Mouse (Mus musculus) E14TG2a.4 (cell line): ENCODE measurements around the gene Zbtb25.

Source experiments
- CTCF ChIP-seq: conservative IDR thresholded peaks from 2 replicates; pipeline ENCODE4 v1.5.1; 2014; ENCODE audit warnings: low read length
- NANOG ChIP-seq: IDR thresholded peaks from 2 replicates; pipeline ENCODE4 v1.6.1; 2014; ENCODE audit warnings: borderline replicate concordance, low read length, mixed read lengths
- POU5F1 ChIP-seq: IDR thresholded peaks from 2 replicates; pipeline ENCODE4 v1.6.1; 2014; ENCODE audit warnings: low read length, borderline replicate concordance

DNA sequence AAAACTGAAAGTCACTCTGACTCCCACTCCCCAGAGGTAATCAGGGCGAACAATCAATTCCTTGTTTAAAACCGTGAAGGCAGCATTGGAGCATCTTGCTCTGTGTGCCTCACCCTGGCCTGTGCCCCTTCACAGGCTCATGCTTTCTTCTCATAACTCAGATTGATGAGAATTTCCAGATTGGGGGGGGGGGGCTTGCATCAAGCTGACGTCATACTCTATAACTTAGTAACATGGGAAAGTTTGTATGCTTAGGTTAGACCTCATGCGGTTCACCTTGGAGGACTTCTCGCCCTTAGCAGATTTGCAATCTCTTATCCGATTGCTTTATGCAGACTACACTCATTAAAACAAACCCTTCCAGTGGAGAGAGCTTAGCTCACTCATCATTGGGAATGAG is 4.6 kb upstream of the Zbtb25 start:
- no peak for TF ChIP-seq POU5F1
- no peak for TF ChIP-seq CTCF
- TF ChIP-seq NANOG: no peak
